Mouse (Mus musculus): Measurements from ENCODE around the gene Pcp4l1. TPM values are rescaled to one million over a fixed set of nuclear protein-coding genes. Genes with fewer than 3 reads are reported as not detected.
A peak's percentile ranks its signal among the peaks of the same experiment; 100 is the strongest.
"Not testable (repeated sequence)": the region's sequence is repeated elsewhere in the genome, so short reads cannot be mapped to it uniquely, and the experiment has no call there.

The Pcp4l1 gene
- total RNA-seq, 2 experiments from 2014 or later, result 16.9 to 18.0 TPM

DNA sequence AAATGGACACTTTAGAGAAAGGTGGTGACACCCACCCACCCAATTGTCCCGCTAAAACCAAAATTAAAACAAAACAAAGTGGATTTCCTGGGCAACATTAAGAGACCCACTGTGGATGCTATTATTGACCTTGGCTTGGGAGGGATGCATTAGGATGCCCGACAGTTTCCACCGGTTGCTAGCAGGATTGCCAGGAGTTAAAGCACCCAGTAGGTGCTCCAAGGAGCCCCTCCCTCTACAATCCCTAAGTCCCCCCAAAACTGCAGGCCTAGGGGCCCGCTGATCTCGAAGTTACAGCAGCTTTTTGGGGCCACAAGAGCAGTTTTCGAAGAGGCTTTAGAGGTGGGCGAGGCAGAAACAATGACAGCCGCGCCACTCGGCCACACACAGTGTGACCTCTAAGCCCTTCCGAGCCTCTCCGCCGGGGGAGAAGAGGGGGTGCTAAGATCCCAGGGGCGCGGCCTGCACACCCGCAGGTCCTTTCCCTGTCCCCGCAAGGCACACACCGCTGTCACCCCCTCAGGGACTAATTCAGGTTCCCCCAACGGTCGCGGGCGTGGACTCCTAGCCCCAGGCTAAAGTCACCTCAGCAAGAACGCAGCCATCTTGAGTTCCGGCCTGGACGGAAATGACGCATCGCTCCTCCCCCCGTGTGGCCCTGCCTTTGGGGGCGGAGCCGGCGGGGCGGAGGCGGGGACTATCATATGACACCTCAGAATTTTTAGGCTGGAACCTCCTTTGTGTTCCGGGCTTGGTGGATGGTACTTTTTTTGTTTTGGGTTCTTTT is 45.9 kb downstream of the Pcp4l1 start, which contains the start of the genes Sdhc and Mpz:
Gene Sdhc, minus strand, starts transcription at position 630 of the 787 bp plus-strand sequence.
Gene Mpz, plus strand, starts transcription at position 738 of the 787 bp plus-strand sequence.
- peak; percentile 94 to 95 for DNase-seq (ENCODE audit: low spot score in 2 of 2)

DNA sequence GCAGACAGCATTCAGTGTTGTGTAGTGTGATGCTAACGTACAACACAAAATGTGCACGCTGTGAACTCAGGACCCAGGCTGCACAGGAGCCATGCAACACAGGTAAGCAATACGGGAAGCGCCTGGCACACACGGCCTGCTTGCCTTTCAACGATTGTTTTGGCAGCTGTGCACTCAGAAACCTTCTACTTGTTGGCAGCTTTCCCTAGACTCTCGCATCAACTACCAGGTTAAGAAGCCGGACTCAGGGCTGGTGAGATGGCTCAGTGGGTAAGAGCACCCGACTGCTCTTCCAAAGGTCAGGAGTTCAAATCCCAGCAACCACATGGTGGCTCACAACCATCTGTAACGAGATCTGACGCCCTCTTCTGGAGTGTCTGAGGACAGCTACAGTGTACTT is 53.1 kb downstream of the Pcp4l1 start:
- DNase-seq (ENCODE audit: low spot score in 2 of 2), result not testable (repeated sequence)

DNA sequence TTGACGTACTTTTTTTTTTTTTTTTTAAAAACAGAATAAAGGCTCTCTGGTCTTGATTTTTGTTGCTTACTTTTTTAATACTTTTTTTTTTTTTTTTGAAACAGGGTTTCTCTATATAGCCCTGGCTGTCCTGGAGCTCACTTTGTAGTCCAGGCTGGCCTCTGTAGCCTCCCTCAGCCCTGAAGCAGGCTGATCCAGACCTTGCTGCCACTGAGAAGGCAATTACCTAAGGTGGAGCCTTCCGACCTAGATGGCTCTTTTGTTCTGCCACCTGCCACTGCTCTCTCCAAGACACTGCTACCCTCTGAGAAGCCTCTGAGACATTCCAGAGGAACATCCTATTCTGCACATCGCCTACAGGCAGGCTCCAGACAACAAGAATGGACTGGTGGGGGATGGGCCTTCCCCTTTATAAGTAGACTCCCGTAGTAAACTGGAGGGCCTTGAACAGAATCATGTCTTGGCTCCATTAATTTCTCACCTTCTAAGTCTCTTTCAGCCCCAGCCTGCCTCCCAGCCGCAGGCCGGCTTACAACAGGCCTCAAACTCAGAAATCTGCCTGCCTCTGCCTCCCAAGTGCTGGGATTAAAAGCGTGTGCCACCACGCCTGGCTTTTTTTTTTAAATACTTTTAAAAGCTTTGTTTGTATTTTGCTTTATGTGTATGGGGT is 58.4 kb downstream of the Pcp4l1 start:
- DNase-seq (ENCODE audit: low spot score in 2 of 2), result not testable (repeated sequence)

DNA sequence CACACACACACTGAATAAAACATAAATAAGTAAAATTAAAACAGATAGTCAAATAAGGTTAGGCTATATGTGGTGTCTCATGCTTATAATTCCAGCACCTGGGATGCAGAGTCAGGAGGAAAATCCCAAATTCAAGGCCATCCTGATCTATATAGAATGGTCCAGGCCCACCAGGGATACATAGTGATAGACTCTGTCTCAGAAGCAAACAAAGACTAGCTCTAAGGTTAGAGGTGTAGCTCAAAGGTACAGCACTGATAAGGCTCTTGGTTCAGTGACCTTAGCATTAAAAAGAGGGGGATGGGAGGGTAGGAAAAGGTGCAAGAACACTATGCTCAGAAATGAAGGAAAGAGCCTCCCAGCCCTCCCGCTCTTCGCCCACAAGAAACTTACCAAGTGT is 60.5 kb downstream of the Pcp4l1 start:
- DNase-seq (ENCODE audit: low spot score in 2 of 2), result no peak

DNA sequence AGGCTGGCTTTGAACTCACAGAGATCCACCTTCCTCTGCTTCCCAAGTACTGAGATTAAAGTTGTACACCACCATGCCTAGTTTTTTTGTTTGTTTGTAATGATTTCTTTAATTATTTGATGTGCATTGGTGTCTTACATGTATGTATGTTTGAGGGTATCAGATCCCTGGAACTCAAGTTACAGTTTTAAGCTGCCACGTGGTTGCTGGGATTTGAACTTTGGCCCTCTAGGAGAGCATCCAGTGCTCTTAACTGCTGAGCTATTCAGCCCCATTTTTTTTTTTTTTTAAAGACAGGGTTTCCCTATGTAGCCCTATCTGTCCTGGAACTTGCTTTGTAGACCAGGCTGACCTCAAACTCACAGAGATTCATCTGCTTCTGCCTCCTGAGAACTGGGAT is 65.1 kb downstream of the Pcp4l1 start:
- no peak for DNase-seq (ENCODE audit: low spot score in 2 of 2)

DNA sequence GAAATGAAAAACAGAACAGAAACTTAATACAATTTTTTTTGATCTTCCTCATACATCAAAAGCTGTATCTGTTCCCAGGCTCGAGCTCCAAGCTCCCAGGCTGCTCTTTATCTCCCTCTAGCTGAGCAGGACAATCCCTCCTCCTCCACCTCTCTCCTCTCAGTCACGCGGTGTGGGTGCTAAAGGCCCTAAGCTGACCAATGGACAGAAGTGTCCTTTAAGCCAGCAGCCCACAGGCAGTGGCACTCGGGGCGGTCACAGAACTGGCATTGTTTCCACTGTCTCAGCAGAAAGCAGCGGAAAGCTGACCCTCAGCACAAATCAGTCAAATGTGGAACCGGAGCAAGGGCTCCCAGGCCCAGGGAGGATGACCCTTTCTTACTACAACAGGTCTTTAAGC is 66.8 kb downstream of the Pcp4l1 start:
- peak in 1 of 2 experiments; percentile 20 for DNase-seq (ENCODE audit: low spot score in 2 of 2)

DNA sequence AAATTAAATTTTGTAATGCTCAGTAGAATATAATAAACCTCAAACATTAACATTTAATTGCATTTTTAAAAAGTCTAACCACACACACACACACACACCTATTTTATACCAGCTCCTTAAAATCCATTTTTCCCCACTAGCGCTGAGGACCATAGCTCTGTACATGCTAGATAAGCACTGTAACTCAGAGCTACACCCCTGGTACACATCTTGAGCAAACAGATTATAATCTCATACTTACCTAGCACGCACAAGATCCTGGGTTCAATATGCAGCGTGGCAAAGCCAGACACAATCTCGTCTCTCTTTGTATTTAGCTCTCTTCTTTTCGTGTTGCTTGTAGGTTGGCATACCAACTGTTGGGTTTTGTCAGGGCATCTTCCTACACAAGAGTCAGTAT is 71.7 kb downstream of the Pcp4l1 start:
- DNase-seq (ENCODE audit: low spot score in 2 of 2), result no peak

Other genes with a start within 250 kb of the Pcp4l1 start
- gene Fcgr2b, start 219.7 kb downstream of the Pcp4l1 start, total RNA-seq (2021), result 1 to 10 TPM; 2.5 to 4.3 TPM
- not detected for gene Fcgr4, start 177.3 kb downstream of the Pcp4l1 start, total RNA-seq (2021)
- 10 to 100 TPM; 10.5 to 12.7 TPM for gene Fcgr3, start 131.3 kb downstream of the Pcp4l1 start, total RNA-seq (2021)
- 1 to 10 TPM; 3.1 to 3.3 TPM for gene Cfap126, start 82.3 kb downstream of the Pcp4l1 start, total RNA-seq (2021)
- 100 to 1,000 TPM; 223 to 233 TPM for gene Sdhc, start 45.7 kb downstream of the Pcp4l1 start, total RNA-seq (2021)
- not detected for gene Mpz, start 45.6 kb downstream of the Pcp4l1 start, total RNA-seq (2021)
- gene Nr1i3, start 17.7 kb upstream of the Pcp4l1 start, total RNA-seq (2021), result not detected
- 10 to 100 TPM; 65.5 to 66.3 TPM for gene Tomm40l, start 26.2 kb upstream of the Pcp4l1 start, total RNA-seq (2021)
- gene Apoa2, start 28.8 kb upstream of the Pcp4l1 start, total RNA-seq (2021), result 1 to 10 TPM; 2.1 to 4.6 TPM
- 10 to 100 TPM; 15.2 to 16.7 TPM for gene Fcer1g, start 38.1 kb upstream of the Pcp4l1 start, total RNA-seq (2021)
- gene Adamts4, start 54.2 kb upstream of the Pcp4l1 start, total RNA-seq (2021), result 1 to 10 TPM; 5.6 to 7.1 TPM
- 100 to 1,000 TPM; 235 to 249 TPM for gene Ndufs2, start 55.1 kb upstream of the Pcp4l1 start, total RNA-seq (2021)
- gene B4galt3, start 74.1 kb upstream of the Pcp4l1 start, total RNA-seq (2021), result 10 to 100 TPM; 65.4 to 67.1 TPM
- gene Ppox, start 84.9 kb upstream of the Pcp4l1 start, total RNA-seq (2021), result 10 to 100 TPM; 28.8 to 30.0 TPM
- gene Usp21, start 91.7 kb upstream of the Pcp4l1 start, total RNA-seq (2021), result 10 to 100 TPM; 49.0 to 57.3 TPM
- 100 to 1,000 TPM; 102 to 114 TPM for gene Ufc1, start 98.8 kb upstream of the Pcp4l1 start, total RNA-seq (2021)
- 10 to 100 TPM; 30.9 to 33.7 TPM for gene Dedd, start 132.9 kb upstream of the Pcp4l1 start, total RNA-seq (2021)
- gene Nit1, start 149.4 kb upstream of the Pcp4l1 start, total RNA-seq (2021), result 10 to 100 TPM; 37.7 to 42.8 TPM
- gene Pfdn2, start 149.4 kb upstream of the Pcp4l1 start, total RNA-seq (2021), result 100 to 1,000 TPM; 135 to 165 TPM
- 1 to 10 TPM; 6.3 to 8.6 TPM for gene Klhdc9, start 164.5 kb upstream of the Pcp4l1 start, total RNA-seq (2021)
- 1 to 10 TPM; 1.8 to 1.9 TPM for gene Nectin4, start 173.8 kb upstream of the Pcp4l1 start, total RNA-seq (2021)
- 1 to 10 TPM; 1.9 to 2.1 TPM for gene Arhgap30, start 192.7 kb upstream of the Pcp4l1 start, total RNA-seq (2021)
- gene Usf1, start 215.0 kb upstream of the Pcp4l1 start, total RNA-seq (2021), result 100 to 1,000 TPM; 114 to 121 TPM
- gene Tstd1, start 222.6 kb upstream of the Pcp4l1 start, total RNA-seq (2021), result 1 to 10 TPM; 2.1 to 3.5 TPM
- 1 to 10 TPM; 5.5 to 7.8 TPM for gene F11r, start 241.3 kb upstream of the Pcp4l1 start, total RNA-seq (2021)